Mouse (Mus musculus): ENCODE measurements at regions not wholly inside any gene's neighbourhood (a gene's known extent, or its start where the extent isn't known, plus 50 kb on each side); places are given as distances from the start of the nearest gene placed in this dataset.
"Not testable (repeated sequence)": the region's sequence is repeated elsewhere in the genome, so short reads cannot be mapped to it uniquely, and the experiment has no call there.

- Histone ChIP-seq H3K4me2 (no peak overlapping the region), H3K9me3 (ENCODE audit: low read depth, low read length) (peaks cover 69% of the 10 kb centered on the region), H3K27ac (ENCODE audit: low read depth) (no peak overlapping the region), H3K4me1 (ENCODE audit: insufficient read depth) (no peaks in the 10 kb centered on the region), H3K9ac (no peak overlapping the region), H3K27me3 (ENCODE audit: insufficient read depth, low read length) (no peaks in the 10 kb centered on the region), H3K36me3 (ENCODE audit: insufficient read depth) (no peaks in the 10 kb centered on the region), H3K4me3 (ENCODE audit: low read depth, low read length) (no peak overlapping the region)
- no peak for TF ChIP-seq CTCF (IDR thresholded peaks at IDR 0.05; ENCODE audit: low read depth)
- ATAC-seq (ENCODE audit: insufficient read depth) (0 out of 2 replicates have a peak, but pooled peaks have one; percentile 9), DNase-seq (peak; percentile 4)
- WGBS, result 63% methylated on average over 6 of the region's 6 CpGs
Observed at GRCm38 (mm10) chr4:3081148-3081952, 85.8 kb upstream of the Vmn1r2 start.

- H3K27ac ChIP-seq (ENCODE audit: low read depth), result no peak overlapping the region
- H3K4me1 ChIP-seq (ENCODE audit: insufficient read depth), result no peaks in the 10 kb centered on the region
- no peaks in the 10 kb centered on the region for H3K36me3 ChIP-seq (ENCODE audit: insufficient read depth)
- H3K4me2 ChIP-seq, result no peak overlapping the region
- WGBS, result 75% methylated on average over 3 of the region's 3 CpGs
- TF ChIP-seq CTCF (IDR thresholded peaks at IDR 0.05; ENCODE audit: low read depth), result no peak
- H3K9me3 ChIP-seq (ENCODE audit: low read depth, low read length), result peaks cover 70% of the 10 kb centered on the region
- no peak overlapping the region for H3K4me3 ChIP-seq (ENCODE audit: low read depth, low read length)
- 0 out of 2 replicates have a peak, but pooled peaks have one; percentile 2 for ATAC-seq (ENCODE audit: insufficient read depth)
- no peak overlapping the region for H3K9ac ChIP-seq
- DNase-seq, result peak; percentile 6
- no peaks in the 10 kb centered on the region for H3K27me3 ChIP-seq (ENCODE audit: insufficient read depth, low read length)
Observed at GRCm38 (mm10) chr4:3081953-3082950, 84.9 kb upstream of the Vmn1r2 start.

- DNase-seq, result peak; percentile 22
- Histone ChIP-seq H3K4me1 (ENCODE audit: insufficient read depth) (no peaks in the 10 kb centered on the region), H3K4me2 (no peak overlapping the region), H3K9me3 (ENCODE audit: low read depth, low read length) (peaks cover 70% of the 10 kb centered on the region), H3K4me3 (ENCODE audit: low read depth, low read length) (no peak overlapping the region), H3K9ac (no peak overlapping the region), H3K27me3 (ENCODE audit: insufficient read depth, low read length) (no peaks in the 10 kb centered on the region), H3K27ac (ENCODE audit: low read depth) (no peak overlapping the region), H3K36me3 (ENCODE audit: insufficient read depth) (no peaks in the 10 kb centered on the region)
- ATAC-seq (ENCODE audit: insufficient read depth), result peak; percentile 13
- 53% methylated on average over 8 of the region's 8 CpGs for WGBS
- TF ChIP-seq CTCF (IDR thresholded peaks at IDR 0.05; ENCODE audit: low read depth), result no peak
Observed at GRCm38 (mm10) chr4:3083161-3084020, 83.7 kb upstream of the Vmn1r2 start.

GRCm38 (mm10) chr4:3084021-3084545 lies 83.0 kb upstream of the Vmn1r2 start:
- peak; percentile 6 for DNase-seq
- Histone ChIP-seq H3K4me2 (no peak overlapping the region), H3K27ac (ENCODE audit: low read depth) (no peak overlapping the region), H3K9ac (no peak overlapping the region), H3K36me3 (ENCODE audit: insufficient read depth) (no peaks in the 10 kb centered on the region), H3K4me1 (ENCODE audit: insufficient read depth) (no peaks in the 10 kb centered on the region), H3K9me3 (ENCODE audit: low read depth, low read length) (peaks cover 69% of the 10 kb centered on the region), H3K4me3 (ENCODE audit: low read depth, low read length) (no peak overlapping the region), H3K27me3 (ENCODE audit: insufficient read depth, low read length) (no peaks in the 10 kb centered on the region)
- peak; percentile 23; the same call in 1 of the 2 replicates for ATAC-seq (ENCODE audit: insufficient read depth)
- no peak for TF ChIP-seq CTCF (IDR thresholded peaks at IDR 0.05; ENCODE audit: low read depth)
- WGBS, result 70% methylated on average over 3 of the region's 3 CpGs

- WGBS, result 61% methylated on average over 6 of the region's 6 CpGs
- no peak; the same call in 1 of the 2 replicates for ATAC-seq (ENCODE audit: insufficient read depth)
Observed at GRCm38 (mm10) chr4:3085456-3086448, 81.4 kb upstream of the Vmn1r2 start.

GRCm38 (mm10) chr4:3087616-3088015 lies 79.5 kb upstream of the Vmn1r2 start:
- not testable (repeated sequence) for H3K4me2 ChIP-seq; H3K9ac ChIP-seq; H3K36me3 ChIP-seq (ENCODE audit: insufficient read depth); H3K27me3 ChIP-seq (ENCODE audit: insufficient read depth, low read length); H3K4me1 ChIP-seq (ENCODE audit: insufficient read depth); H3K27ac ChIP-seq (ENCODE audit: low read depth); H3K4me3 ChIP-seq (ENCODE audit: low read depth, low read length); ATAC-seq (ENCODE audit: insufficient read depth); DNase-seq
- WGBS, result 76% methylated on average over 7 of the region's 7 CpGs
- H3K9me3 ChIP-seq (ENCODE audit: low read depth, low read length), result peaks cover 51% of the 10 kb centered on the region

More at GRCm38 (mm10) chr4:3085456-3086448, 81.4 kb upstream of the Vmn1r2 start:
- Histone ChIP-seq H3K27me3 (ENCODE audit: insufficient read depth, low read length) (no peaks in the 10 kb centered on the region), H3K4me1 (ENCODE audit: insufficient read depth) (no peaks in the 10 kb centered on the region), H3K4me3 (ENCODE audit: low read depth, low read length) (no peak overlapping the region), H3K27ac (ENCODE audit: low read depth) (no peak overlapping the region), H3K4me2 (no peak overlapping the region), H3K36me3 (ENCODE audit: insufficient read depth) (no peaks in the 10 kb centered on the region), H3K9me3 (ENCODE audit: low read depth, low read length) (peaks cover 66% of the 10 kb centered on the region), H3K9ac (no peak overlapping the region)
- DNase-seq, result peak; percentile 2
- TF ChIP-seq CTCF (IDR thresholded peaks at IDR 0.05; ENCODE audit: low read depth), result no peak
